Mouse (Mus musculus) E14TG2a.4 (cell line): ENCODE data around the gene Skil.

Experiments
- H3K27me3 ChIP-seq: 2 replicates; pipeline ENCODE4 v1.6.1; 2014; ENCODE audit warnings: low read length, control low read depth; ENCODE audit not compliant: insufficient read depth
- H3K36me3 ChIP-seq: 2 replicates; pipeline ENCODE4 v1.6.1; 2014; ENCODE audit warnings: low read length, control low read depth; ENCODE audit not compliant: insufficient read depth
- H3K4me1 ChIP-seq: replicated peaks from 2 replicates; pipeline ENCODE4 v1.6.1; 2014; ENCODE audit warnings: low read depth, low read length, control low read depth
- H3K4me3 ChIP-seq: replicated peaks from 2 replicates; pipeline ENCODE4 v1.5.1; 2014; ENCODE audit warnings: mild to moderate bottlenecking, low read length
- H3K9me3 ChIP-seq: 2 replicates; pipeline ENCODE4 v1.6.1; 2014; ENCODE audit warnings: low read length, control low read depth
- CTCF ChIP-seq: conservative IDR thresholded peaks from 2 replicates; pipeline ENCODE4 v1.5.1; 2014; ENCODE audit warnings: low read length
- NANOG ChIP-seq: IDR thresholded peaks from 2 replicates; pipeline ENCODE4 v1.6.1; 2014; ENCODE audit warnings: borderline replicate concordance, low read length, mixed read lengths
- POU5F1 ChIP-seq: IDR thresholded peaks from 2 replicates; pipeline ENCODE4 v1.6.1; 2014; ENCODE audit warnings: low read length, borderline replicate concordance

The Skil gene

GRCm38 (mm10) chr3:31098556-31098955 lies 3.7 kb downstream of the Skil start:
- Histone ChIP-seq H3K4me3 (peak overlapping the region; percentile 99), H3K36me3 (peaks cover 64% of the 10 kb centered on the region), H3K27me3 (no peaks in the 10 kb centered on the region), H3K4me1 (peaks cover 74% of the 10 kb centered on the region), H3K9me3 (no peaks in the 10 kb centered on the region)
- TF ChIP-seq NANOG (no peak), CTCF (no peak), POU5F1 (no peak)

- H3K36me3 ChIP-seq = peaks cover 77% of the 10 kb centered on the region
- H3K9me3 ChIP-seq = no peaks in the 10 kb centered on the region
- TF ChIP-seq POU5F1 = no peak
- no peak for TF ChIP-seq CTCF
- TF ChIP-seq NANOG = no peak
- H3K4me3 ChIP-seq = peak overlapping the region; percentile 99
- peaks cover 89% of the 10 kb centered on the region for H3K4me1 ChIP-seq
- no peaks in the 10 kb centered on the region for H3K27me3 ChIP-seq
These were observed 5.2 kb downstream of the Skil start for GRCm38 (mm10) chr3:31100026-31100425.

GRCm38 (mm10) chr3:31100802-31101201 lies 5.9 kb downstream of the Skil start:
- H3K27me3 ChIP-seq = no peaks in the 10 kb centered on the region

GRCm38 (mm10) chr3:31104936-31105335 lies 10.1 kb downstream of the Skil start:
- Histone ChIP-seq H3K36me3 (peaks cover 86% of the 10 kb centered on the region), H3K4me3 (no peak overlapping the region)
- no peak for TF ChIP-seq CTCF
- TF ChIP-seq NANOG = no peak
- no peak for TF ChIP-seq POU5F1

More at GRCm38 (mm10) chr3:31100802-31101201, 5.9 kb downstream of the Skil start:
- H3K36me3 ChIP-seq = peaks cover 84% of the 10 kb centered on the region
- H3K4me1 ChIP-seq = peaks cover 97% of the 10 kb centered on the region
- H3K4me3 ChIP-seq = peak overlapping the region; percentile 37
- no peak for TF ChIP-seq CTCF
- no peak for TF ChIP-seq POU5F1
- no peak for TF ChIP-seq NANOG
- no peaks in the 10 kb centered on the region for H3K9me3 ChIP-seq

GRCm38 (mm10) chr3:31106597-31106996 lies 11.7 kb downstream of the Skil start:
- Histone ChIP-seq H3K4me3 (no peak overlapping the region), H3K36me3 (peaks cover 86% of the 10 kb centered on the region), H3K9me3 (no peaks in the 10 kb centered on the region), H3K4me1 (peaks cover 93% of the 10 kb centered on the region), H3K27me3 (no peaks in the 10 kb centered on the region)
- no peak for TF ChIP-seq NANOG
- no peak for TF ChIP-seq POU5F1
- no peak for TF ChIP-seq CTCF

More at GRCm38 (mm10) chr3:31104936-31105335, 10.1 kb downstream of the Skil start:
- H3K4me1 ChIP-seq = peaks cover 93% of the 10 kb centered on the region
- no peaks in the 10 kb centered on the region for H3K27me3 ChIP-seq
- H3K9me3 ChIP-seq = no peaks in the 10 kb centered on the region

GRCm38 (mm10) chr3:31107674-31108073 lies 12.8 kb downstream of the Skil start:
- Histone ChIP-seq H3K36me3 (peaks cover 86% of the 10 kb centered on the region), H3K4me3 (no peak overlapping the region), H3K9me3 (no peaks in the 10 kb centered on the region), H3K4me1 (peaks cover 90% of the 10 kb centered on the region), H3K27me3 (no peaks in the 10 kb centered on the region)
- TF ChIP-seq CTCF (no peak), NANOG (no peak), POU5F1 (no peak)

GRCm38 (mm10) chr3:31109108-31109507 lies 14.2 kb downstream of the Skil start:
- peaks cover 79% of the 10 kb centered on the region for H3K4me1 ChIP-seq
- no peak overlapping the region for H3K4me3 ChIP-seq
- peaks cover 88% of the 10 kb centered on the region for H3K36me3 ChIP-seq
- no peaks in the 10 kb centered on the region for H3K27me3 ChIP-seq
- TF ChIP-seq CTCF = no peak
- no peak for TF ChIP-seq NANOG
- TF ChIP-seq POU5F1 = no peak
- H3K9me3 ChIP-seq = no peaks in the 10 kb centered on the region

GRCm38 (mm10) chr3:31123098-31123497 lies 28.2 kb downstream of the Skil start:
- Histone ChIP-seq H3K27me3 (no peaks in the 10 kb centered on the region), H3K4me1 (0 out of 2 replicates have a peak, but pooled peaks cover 4% of the 10 kb centered on the region), H3K9me3 (no peaks in the 10 kb centered on the region), H3K36me3 (peaks cover 76% of the 10 kb centered on the region), H3K4me3 (no peak overlapping the region)
- no peak for TF ChIP-seq CTCF
- TF ChIP-seq POU5F1 = no peak
- no peak for TF ChIP-seq NANOG

GRCm38 (mm10) chr3:31126303-31126702 lies 31.4 kb downstream of the Skil start:
- peaks cover 45% of the 10 kb centered on the region for H3K36me3 ChIP-seq

More at GRCm38 (mm10) chr3:31126303-31126702, 31.4 kb downstream of the Skil start:
- no peaks in the 10 kb centered on the region for H3K27me3 ChIP-seq
- H3K4me1 ChIP-seq = peaks cover 11% of the 10 kb centered on the region
- TF ChIP-seq CTCF (no peak), NANOG (no peak), POU5F1 (no peak)
- no peaks in the 10 kb centered on the region for H3K9me3 ChIP-seq
- H3K4me3 ChIP-seq = no peak overlapping the region
